Mouse (Mus musculus) layer of hippocampus, adult 2 months (tissue): ENCODE measurements at regions not wholly inside any gene's neighbourhood (a gene's known extent, or its start where the extent isn't known, plus 50 kb on each side); places are given as distances from the start of the nearest gene placed in this dataset.
A peak's percentile ranks its signal among the peaks of the same experiment; 100 is the strongest.

Source experiments
- DNase-seq, 2 experiments: peaks; one replicate each; pipeline ENCODE4 v3.0.0; 2022; ENCODE audit warnings: low spot score in 2 of 2
- H3K27ac ChIP-seq: fragments of 200-600 bp; 2 replicates; pipeline ENCODE4 v1.8.1; 2022
- H3K4me3 ChIP-seq: fragments of 200-600 bp; 2 replicates; pipeline ENCODE4 v1.8.1; 2022; ENCODE audit warnings: mild to moderate bottlenecking
- CTCF ChIP-seq: fragments of 200-600 bp; conservative IDR thresholded peaks from 2 replicates; pipeline ENCODE4 v1.8.1; 2022; ENCODE audit warnings: antibody characterized with exemption, mild to moderate bottlenecking, moderate library complexity

- DNase-seq, result no peak
Measured at GRCm38 (mm10) chr12:13776687-13777086, 375.2 kb downstream of the Fam84a start.

GRCm38 (mm10) chr12:13769696-13770095, 382.2 kb downstream of the Fam84a start:
- peak overlapping the region; percentile 78 for H3K27ac ChIP-seq
- no peak for TF ChIP-seq CTCF
- peak; percentile 40 to 52 for DNase-seq
- no peak overlapping the region for H3K4me3 ChIP-seq

More at GRCm38 (mm10) chr12:13776687-13777086, 375.2 kb downstream of the Fam84a start:
- TF ChIP-seq CTCF, result no peak
- Histone ChIP-seq H3K27ac (no peak overlapping the region), H3K4me3 (no peak overlapping the region)

- TF ChIP-seq CTCF, result no peak
- peak; percentile 74 to 80 for DNase-seq
- peak overlapping the region; percentile 65; the same call in 1 of the 2 replicates for H3K27ac ChIP-seq
- no peak overlapping the region for H3K4me3 ChIP-seq
Measured at GRCm38 (mm10) chr12:13769156-13769555, 382.7 kb downstream of the Fam84a start.

- Histone ChIP-seq H3K27ac (no peak overlapping the region), H3K4me3 (no peak overlapping the region)
- TF ChIP-seq CTCF, result no peak
- no peak for DNase-seq
Measured at GRCm38 (mm10) chr12:13766486-13766885, 385.4 kb downstream of the Fam84a start.

- no peak for TF ChIP-seq CTCF
- no peak overlapping the region for H3K27ac ChIP-seq
- DNase-seq, result no peak
- no peak overlapping the region for H3K4me3 ChIP-seq
Measured at GRCm38 (mm10) chr12:13753878-13754277, 398.0 kb downstream of the Fam84a start.

GRCm38 (mm10) chr12:13744323-13744931, 407.4 kb downstream of the Fam84a start:
- TF ChIP-seq CTCF, result no peak
- no peak for DNase-seq
- Histone ChIP-seq H3K4me3 (no peak overlapping the region), H3K27ac (no peak overlapping the region)

- Histone ChIP-seq H3K4me3 (no peak overlapping the region), H3K27ac (no peak overlapping the region)
- no peak for TF ChIP-seq CTCF
- no peak for DNase-seq
Measured at GRCm38 (mm10) chr12:13729901-13730637, 421.8 kb downstream of the Fam84a start.

GRCm38 (mm10) chr12:13728986-13729385, 422.9 kb downstream of the Fam84a start:
- TF ChIP-seq CTCF, result no peak
- DNase-seq, result no peak
- Histone ChIP-seq H3K27ac (no peak overlapping the region), H3K4me3 (no peak overlapping the region)

- H3K27ac ChIP-seq, result no peak overlapping the region
- H3K4me3 ChIP-seq, result no peak overlapping the region
- DNase-seq, result no peak
- no peak for TF ChIP-seq CTCF
Measured at GRCm38 (mm10) chr12:13724511-13724910, 427.3 kb downstream of the Fam84a start.

GRCm38 (mm10) chr12:13709806-13710205, 440.9 kb downstream of the Nbas start:
- Histone ChIP-seq H3K4me3 (no peak overlapping the region), H3K27ac (no peak overlapping the region)
- DNase-seq, result no peak
- no peak for TF ChIP-seq CTCF

GRCm38 (mm10) chr12:13707747-13708146, 438.8 kb downstream of the Nbas start:
- TF ChIP-seq CTCF, result peak; percentile 64
- H3K4me3 ChIP-seq, result no peak overlapping the region
- no peak for DNase-seq
- no peak overlapping the region for H3K27ac ChIP-seq

GRCm38 (mm10) chr12:13706510-13706909, 437.6 kb downstream of the Nbas start:
- no peak for DNase-seq
- TF ChIP-seq CTCF, result no peak
- no peak overlapping the region for H3K4me3 ChIP-seq
- no peak overlapping the region for H3K27ac ChIP-seq

- H3K27ac ChIP-seq, result peak overlapping the region; percentile 32; the same call in 1 of the 2 replicates
- TF ChIP-seq CTCF, result no peak
- H3K4me3 ChIP-seq, result no peak overlapping the region
- DNase-seq, result peak in 1 of 2 experiments; percentile 48
Measured at GRCm38 (mm10) chr12:13703604-13704003, 434.7 kb downstream of the Nbas start.

GRCm38 (mm10) chr12:13699858-13700257, 430.9 kb downstream of the Nbas start:
- Histone ChIP-seq H3K27ac (no peak overlapping the region), H3K4me3 (no peak overlapping the region)
- DNase-seq, result no peak
- no peak for TF ChIP-seq CTCF
